ENCODE assay signal across 7 mouse cellular contexts in the genomic region with DNA sequence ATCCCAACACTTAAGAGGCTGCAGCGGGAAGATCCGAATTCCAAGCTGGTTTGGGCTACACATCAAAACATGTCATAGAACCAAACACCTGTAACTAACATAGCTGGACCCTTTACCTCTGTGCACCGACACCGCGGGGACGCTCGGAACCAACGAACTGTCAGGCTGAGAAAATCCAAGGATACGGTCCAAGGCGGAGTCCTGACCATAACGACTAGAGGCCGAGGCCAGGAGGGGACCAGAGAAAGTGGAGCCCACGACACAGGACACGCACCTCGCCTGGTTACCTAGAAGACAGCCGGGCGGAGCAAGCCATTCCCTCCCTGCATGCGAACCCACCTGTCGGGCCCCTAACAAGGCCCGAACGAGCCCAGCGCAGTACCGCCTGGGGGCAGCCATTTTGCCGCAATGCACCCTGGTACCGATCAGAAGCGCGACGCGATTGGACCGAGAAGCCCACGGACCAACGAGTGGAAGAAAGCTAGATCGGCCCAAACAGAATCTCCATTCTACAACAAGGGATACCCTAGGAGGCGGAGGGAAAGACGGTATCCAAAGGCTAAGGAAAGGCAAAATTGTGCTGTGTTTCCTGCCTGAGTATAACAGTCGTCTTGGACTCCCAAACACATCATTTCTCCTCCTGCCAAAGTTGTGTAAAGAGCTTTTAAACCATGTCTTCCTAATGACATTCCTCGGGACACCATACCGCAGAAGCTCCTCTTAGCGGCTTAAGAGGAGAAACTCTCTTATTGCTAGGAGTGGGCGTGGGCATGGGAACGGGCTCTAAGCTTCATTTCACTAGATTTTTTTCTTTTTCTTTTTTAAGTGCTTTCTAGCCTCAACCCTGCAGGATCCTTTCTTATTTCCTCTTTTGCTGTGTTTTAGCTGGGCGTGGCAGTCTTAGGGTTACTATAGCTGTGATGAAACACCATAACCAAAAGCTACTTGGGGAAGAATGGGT. TPM values are rescaled to one million over a fixed set of nuclear protein-coding genes. Genes with fewer than 3 reads are reported as not detected.
DNase-seq lines count a peak whose midpoint lies in the region; ATAC-seq and TF ChIP-seq lines count a peak whose summit lies in the region.

A gene (minus strand): TSS at position 423 of the 961 bp plus-strand sequence.

- H3K4me2 ChIP-seq in embryonic facial prominence, embryonic 12.5 days (replicated peaks), result peak within 1 kb of the TSS; percentile 74
- peak within 1 kb of the TSS; percentile 50 for H3K4me2 ChIP-seq in limb, embryonic 11.5 days (ENCODE audit: low read depth, severe bottlenecking)
- peak within 1 kb of the TSS; percentile 79 for H3K4me2 ChIP-seq in midbrain, embryonic 14.5 days (ENCODE audit: low read length)

- 0 out of 2 replicates have a peak, but pooled peaks cover 7% of the 10 kb centered on the region for H3K4me1 ChIP-seq in embryonic facial prominence, embryonic 12.5 days
- no peaks in the 10 kb centered on the region for H3K4me1 ChIP-seq in limb, embryonic 11.5 days (ENCODE audit: control insufficient read depth, insufficient read depth, low read length)
- H3K4me1 ChIP-seq in midbrain, embryonic 14.5 days (ENCODE audit: control insufficient read depth, insufficient read depth, low read length), result peaks cover 11% of the 10 kb centered on the region
- peaks cover 3% of the 10 kb centered on the region; the same call in 1 of the 2 replicates for H3K4me1 ChIP-seq in spleen, adult 2 months (ENCODE audit: control insufficient read depth, insufficient read depth, insufficient read length)

- peak; percentile 66 for TF ChIP-seq POLR2A in spleen, adult 2 months (IDR thresholded peaks at IDR 0.05; ENCODE audit: low read depth, low read length)

- peak; percentile 87 for ATAC-seq in embryonic facial prominence, embryonic 12.5 days (ENCODE audit: insufficient number of reproducible peaks, insufficient read depth, low FRiP score, low TSS enrichment)
- ATAC-seq in limb, embryonic 11.5 days (ENCODE audit: insufficient number of reproducible peaks, low FRiP score, low TSS enrichment, low read depth), result peak; percentile 80; the same call in 1 of the 2 replicates
- ATAC-seq in midbrain, embryonic 14.5 days (ENCODE audit: low FRiP score, low TSS enrichment), result peak; percentile 87; the same call in 1 of the 2 replicates

- H3K27me3 ChIP-seq in embryonic facial prominence, embryonic 12.5 days, result no peaks in the 10 kb centered on the region
- H3K27me3 ChIP-seq in limb, embryonic 11.5 days (ENCODE audit: control insufficient read depth, insufficient read depth, low read length), result no peaks in the 10 kb centered on the region
- no peaks in the 10 kb centered on the region for H3K27me3 ChIP-seq in midbrain, embryonic 14.5 days (ENCODE audit: control insufficient read depth, insufficient read depth, low read length)
- H3K27me3 ChIP-seq in spleen, adult 2 months (ENCODE audit: control insufficient read depth, insufficient read depth, low read length), result no peaks in the 10 kb centered on the region

- H3K9ac ChIP-seq in embryonic facial prominence, embryonic 12.5 days, result peak within 1 kb of the TSS; percentile 75
- H3K9ac ChIP-seq in limb, embryonic 11.5 days (ENCODE audit: low read length), result peak within 1 kb of the TSS; percentile 78
- H3K9ac ChIP-seq in midbrain, embryonic 14.5 days (replicated peaks; ENCODE audit: low read length), result peak within 1 kb of the TSS; percentile 83

- H3K9me3 ChIP-seq in embryonic facial prominence, embryonic 12.5 days, result no peaks in the 10 kb centered on the region
- H3K9me3 ChIP-seq in limb, embryonic 11.5 days (ENCODE audit: control insufficient read depth, low read length), result no peaks in the 10 kb centered on the region
- H3K9me3 ChIP-seq in midbrain, embryonic 14.5 days (ENCODE audit: control insufficient read depth, low read length), result no peaks in the 10 kb centered on the region

- H3K36me3 ChIP-seq in embryonic facial prominence, embryonic 12.5 days, result peaks cover 26% of the 10 kb centered on the region
- H3K36me3 ChIP-seq in limb, embryonic 11.5 days (ENCODE audit: control insufficient read depth, insufficient read depth, low read length), result peaks cover 4% of the 10 kb centered on the region; the same call in 1 of the 2 replicates
- H3K36me3 ChIP-seq in midbrain, embryonic 14.5 days (ENCODE audit: control insufficient read depth, insufficient read depth, low read length), result peaks cover 8% of the 10 kb centered on the region
- peaks cover 4% of the 10 kb centered on the region for H3K36me3 ChIP-seq in spleen, adult 2 months (ENCODE audit: control insufficient read depth, insufficient read depth, low read length)

- no peak for TF ChIP-seq CTCF in spleen, adult 2 months (IDR thresholded peaks at IDR 0.05; ENCODE audit: extremely low read depth, insufficient read depth, insufficient read length, insufficient replicate concordance)

- peak within 1 kb of the TSS; percentile 36; the same call in 1 of the 2 replicates for H3K27ac ChIP-seq in embryonic facial prominence, embryonic 12.5 days
- no peak within 1 kb of the TSS for H3K27ac ChIP-seq in limb, embryonic 11.5 days (replicated peaks; ENCODE audit: low read depth, low read length)
- H3K27ac ChIP-seq in midbrain, embryonic 14.5 days (replicated peaks; ENCODE audit: low read depth, low read length), result peak within 1 kb of the TSS; percentile 79
- H3K27ac ChIP-seq in spleen, adult 2 months (ENCODE audit: insufficient read depth, low read length), result peak within 1 kb of the TSS; percentile 23

- DNase-seq in adrenal gland, postnatal 14 days, result peak; percentile 92
- DNase-seq in heart, adult 11 months, result peak; percentile 98
- peak; percentile 87 for DNase-seq in kidney, adult 18-20 months
- peak; percentile 87 for DNase-seq in limb, embryonic 11.5 days (ENCODE audit: low spot score)
- DNase-seq in midbrain, embryonic 14.5 days, result peak; percentile 95
- DNase-seq in spleen, adult 2 months (ENCODE audit: low read depth in 1 of 2, low spot score in 2 of 2), result peak; percentile 51 to 71

- H3K4me3 ChIP-seq in embryonic facial prominence, embryonic 12.5 days, result peak within 1 kb of the TSS; percentile 92
- peak within 1 kb of the TSS; percentile 81 for H3K4me3 ChIP-seq in limb, embryonic 11.5 days (ENCODE audit: low read depth, low read length)
- peak within 1 kb of the TSS; percentile 82 for H3K4me3 ChIP-seq in midbrain, embryonic 14.5 days (replicated peaks; ENCODE audit: low read depth, low read length)
- peak within 1 kb of the TSS; percentile 89 for H3K4me3 ChIP-seq in spleen, adult 2 months (ENCODE audit: extremely low read depth, insufficient read depth, insufficient read length)

- 2% methylated on average over 42 of the region's 42 CpGs for WGBS in embryonic facial prominence, embryonic 12.5 days
- 2% methylated on average over 42 of the region's 42 CpGs for WGBS in limb, embryonic 11.5 days
- WGBS in midbrain, embryonic 14.5 days, result 1% methylated on average over 42 of the region's 42 CpGs
- WGBS in spleen, adult 2 months, result 1% methylated on average over 42 of the region's 42 CpGs

RNA-seq across cellular contexts. Expression of the gene that starts here (rescaled TPM):
- total RNA-seq in adrenal gland, postnatal 14 days (2021), result 28.8 and 31.6 TPM in 2 replicates
- polyA plus RNA-seq in embryonic facial prominence, embryonic 12.5 days (2016; fragmentation: Nextera tagmentation; extraction: Ambion mirVana), result 33.7 and 35.9 TPM in 2 replicates
- 44.3 and 44.4 TPM in 2 replicates for polyA plus RNA-seq in limb, embryonic 11.5 days (2014; fragmentation: Nextera tagmentation; extraction: Ambion mirVana)
- 33.2 and 35.8 TPM in 2 replicates for polyA plus RNA-seq in midbrain, embryonic 14.5 days (2014; fragmentation: Nextera tagmentation; extraction: Ambion mirVana)
- 21.4 and 27.0 TPM in 2 replicates for polyA plus RNA-seq in spleen, adult 2 months (2012; rRNA removed)
